Mouse (Mus musculus) forebrain, embryonic 12.5 days (tissue): ENCODE measurements around the gene St6galnac6. TPM values are rescaled to one million over a fixed set of nuclear protein-coding genes. Genes with fewer than 3 reads are reported as not detected.

Source experiments
- microRNA counts: library from miRNA; unstranded; fragments of <30 nt; microRNA quantifications from one replicate; lab custom pipeline; 2017
- microRNA-seq: library from miRNA; unstranded; fragments of <30 nt; microRNA quantifications from one replicate; pipeline ENCODE4, GENCODE M21; 2017
- polyA plus RNA-seq: library from polyadenylated mRNA; unstranded; fragments of >200 nt; fragmentation: Nextera tagmentation; extraction: Ambion mirVana; gene quantifications from 2 replicates; pipeline ENCODE4 v1.2.1, GENCODE M21; 2016

St6galnac6 gene
- polyA plus RNA-seq, 1 experiment from 2014 or later: 11.6 TPM

MicroRNAs encoded within 50 kb of the gene (microRNA counts, 519-probe panel; counts per million panel counts)
- microRNA mmu-miR-1954 (lab: Ali Mortazavi, UCI): not detected

Small RNA genes lying within 50 kb of the gene (microRNA-seq; reads per million reads assigned to microRNA genes)
- gene Mir1954: not detected

Other genes starting within 250 kb of the St6galnac6 start
- gene Ciz1, start 247.4 kb upstream of the St6galnac6 start, polyA plus RNA-seq: 59.1 and 67.5 TPM in 2 replicates
- gene Dnm1, start 246.4 kb upstream of the St6galnac6 start, polyA plus RNA-seq: 18.6 and 19.4 TPM in 2 replicates
- 51.0 and 51.4 TPM in 2 replicates for gene 1110008P14Rik, start 217.8 kb upstream of the St6galnac6 start, polyA plus RNA-seq
- gene Lcn2, start 211.5 kb upstream of the St6galnac6 start, polyA plus RNA-seq: 0.45 and 0.50 TPM in 2 replicates
- gene Ptges2, start 203.8 kb upstream of the St6galnac6 start, polyA plus RNA-seq: 29.6 and 29.9 TPM in 2 replicates
- 6.1 and 6.2 TPM in 2 replicates for gene Naif1, start 149.3 kb upstream of the St6galnac6 start, polyA plus RNA-seq
- gene Slc25a25, start 148.3 kb upstream of the St6galnac6 start, polyA plus RNA-seq: 38.8 and 39.9 TPM in 2 replicates
- gene Fam102a, start 64.4 kb upstream of the St6galnac6 start, polyA plus RNA-seq: 8.7 and 9.6 TPM in 2 replicates
- 106 and 110 TPM in 2 replicates for gene Dpm2, start 28.9 kb upstream of the St6galnac6 start, polyA plus RNA-seq
- gene Pip5kl1, start 24.9 kb upstream of the St6galnac6 start, polyA plus RNA-seq: 2.6 and 3.1 TPM in 2 replicates
- gene 9430097D07Rik, start 24.0 kb upstream of the St6galnac6 start, polyA plus RNA-seq: 0.19 TPM in 1 of 2 replicates, not detected in the other
- gene St6galnac4, start 12.6 kb upstream of the St6galnac6 start, polyA plus RNA-seq: 15.1 and 17.0 TPM in 2 replicates
- gene Ak1, start 22.0 kb downstream of the St6galnac6 start, polyA plus RNA-seq: 27.0 and 32.1 TPM in 2 replicates
- gene Eng, start 46.9 kb downstream of the St6galnac6 start, polyA plus RNA-seq: 21.0 and 21.4 TPM in 2 replicates
- 16.4 and 19.6 TPM in 2 replicates for gene Fpgs, start 104.4 kb downstream of the St6galnac6 start, polyA plus RNA-seq
- gene Cdk9, start 113.4 kb downstream of the St6galnac6 start, polyA plus RNA-seq: 105 and 110 TPM in 2 replicates
- 30.1 and 35.1 TPM in 2 replicates for gene Sh2d3c, start 121.3 kb downstream of the St6galnac6 start, polyA plus RNA-seq
- gene 6330409D20Rik, start 141.3 kb downstream of the St6galnac6 start, polyA plus RNA-seq: 1.9 and 2.1 TPM in 2 replicates
- 53.3 and 57.0 TPM in 2 replicates for gene Tor2a, start 157.5 kb downstream of the St6galnac6 start, polyA plus RNA-seq
- gene Ttc16, start 175.9 kb downstream of the St6galnac6 start, polyA plus RNA-seq: 0.46 and 0.67 TPM in 2 replicates
- 3.9 and 5.3 TPM in 2 replicates for gene Ptrh1, start 176.1 kb downstream of the St6galnac6 start, polyA plus RNA-seq
- 0.15 and 0.45 TPM in 2 replicates for gene Cfap157, start 184.7 kb downstream of the St6galnac6 start, polyA plus RNA-seq
- gene Stxbp1, start 247.5 kb downstream of the St6galnac6 start, polyA plus RNA-seq: 68.5 and 73.5 TPM in 2 replicates